Mouse (Mus musculus) mouse embryonic stem cell (cell line): ENCODE results near the gene Il22.
"Not testable (repeated sequence)": the region's sequence is repeated elsewhere in the genome, so short reads cannot be mapped to it uniquely, and the experiment has no call there.

Experiments used
- in situ Hi-C, 2 experiments: fragments of 300-500 bp; cut with MboI; formaldehyde crosslinking; loops; 1 replicate in 1 of 2; 3 replicates in 1 of 2; pipeline ENCODE4 v1.14.3; 2019 to 2020; ENCODE audit warnings: low sequenced_read_pairs in 2 of 2, low pct_unique_long_range_greater_than_20kb in 1 of 2, mixed read lengths in 1 of 2; ENCODE audit not compliant: unreplicated experiment in 1 of 2

The Il22 gene

DNA sequence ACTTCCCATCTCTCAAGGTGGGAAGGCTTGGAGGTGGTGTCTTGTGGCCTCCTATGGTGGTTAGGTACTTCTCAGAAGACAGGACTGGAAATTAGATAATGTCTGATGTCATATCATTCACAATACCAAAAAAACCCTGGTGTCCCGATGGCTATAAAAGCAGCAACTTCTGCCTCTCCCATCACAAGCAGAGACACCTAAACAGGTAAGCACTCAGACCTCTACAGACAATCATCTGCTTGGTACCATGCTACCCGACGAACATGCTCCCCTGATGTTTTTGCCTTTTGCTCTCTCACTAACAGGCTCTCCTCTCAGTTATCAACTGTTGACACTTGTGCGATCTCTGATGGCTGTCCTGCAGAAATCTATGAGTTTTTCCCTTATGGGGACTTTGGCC, at the start of gene Il22:
Gene Il22 (plus strand): TSS at position 301 of the 400 bp plus-strand sequence.
- in situ Hi-C loops = no loop called here

DNA sequence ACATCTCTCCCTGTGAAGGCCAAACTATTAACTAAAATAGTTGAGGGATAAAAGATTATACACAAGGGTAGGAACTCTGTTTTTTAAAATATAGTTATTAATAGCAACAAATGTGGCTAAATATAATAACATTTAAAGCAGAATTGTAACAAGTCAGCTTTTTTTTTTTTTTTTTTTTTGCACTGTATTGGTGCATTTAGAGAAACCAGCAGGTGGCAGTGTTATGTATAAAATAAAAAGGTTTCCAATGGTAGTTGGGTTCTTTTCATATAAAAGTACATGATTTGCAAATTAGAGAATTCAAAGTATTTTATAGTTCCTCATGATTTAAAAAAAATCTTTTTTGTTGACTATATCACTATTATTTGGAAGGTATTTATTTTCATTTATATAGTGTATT, 48.8 kb upstream of the Il22 start:
- in situ Hi-C loops = loop anchor here (25.0 kb wide), 1 partner anchor 356 kb away; no protein-coding TSS in a partner anchor

DNA sequence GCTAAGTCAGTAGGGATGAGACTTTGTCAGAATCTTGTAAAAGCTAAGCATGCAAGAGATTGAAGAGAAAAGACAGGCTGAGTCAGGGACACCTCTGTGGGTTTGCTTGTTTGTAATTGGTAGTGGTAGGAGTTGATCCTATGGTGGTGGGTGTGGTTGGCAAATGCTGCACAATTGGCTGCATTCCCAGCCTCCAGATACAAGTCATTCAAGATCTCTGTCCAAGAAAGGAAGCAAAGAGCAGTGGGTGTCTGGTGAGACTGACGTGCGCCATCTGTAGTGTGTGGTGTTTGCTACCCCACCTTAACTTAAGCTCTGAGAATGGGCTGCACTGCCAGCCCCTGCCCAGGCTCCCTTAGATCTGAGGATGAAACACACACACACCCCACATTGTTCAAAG, 43.6 kb upstream of the Il22 start:
- in situ Hi-C loops = loop anchor here (25.0 kb wide), 1 partner anchor 351 kb away; no protein-coding TSS in a partner anchor

DNA sequence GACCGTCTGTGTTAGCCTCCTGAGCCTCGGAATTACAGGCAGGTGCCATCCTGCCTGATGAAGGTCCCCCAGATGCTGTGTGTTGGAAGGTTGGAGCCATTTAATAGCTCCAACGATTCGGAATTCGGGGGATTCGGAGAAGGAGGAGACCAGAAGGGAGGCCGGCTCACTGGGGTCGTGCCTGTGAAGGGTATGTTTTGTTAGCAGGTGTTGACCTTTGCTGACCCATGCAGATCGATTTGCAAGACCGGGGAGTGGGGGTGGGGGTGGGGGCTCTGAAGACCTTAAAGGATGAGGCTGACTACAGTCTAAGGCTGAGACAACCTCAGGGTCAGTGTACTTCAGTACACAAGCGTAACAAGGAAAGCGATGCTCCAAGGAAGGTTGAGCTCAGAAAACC, 35.5 kb upstream of the Il22 start:
- in situ Hi-C loops = loop anchor here (25.0 kb wide), 1 partner anchor 343 kb away; no protein-coding TSS in a partner anchor

DNA sequence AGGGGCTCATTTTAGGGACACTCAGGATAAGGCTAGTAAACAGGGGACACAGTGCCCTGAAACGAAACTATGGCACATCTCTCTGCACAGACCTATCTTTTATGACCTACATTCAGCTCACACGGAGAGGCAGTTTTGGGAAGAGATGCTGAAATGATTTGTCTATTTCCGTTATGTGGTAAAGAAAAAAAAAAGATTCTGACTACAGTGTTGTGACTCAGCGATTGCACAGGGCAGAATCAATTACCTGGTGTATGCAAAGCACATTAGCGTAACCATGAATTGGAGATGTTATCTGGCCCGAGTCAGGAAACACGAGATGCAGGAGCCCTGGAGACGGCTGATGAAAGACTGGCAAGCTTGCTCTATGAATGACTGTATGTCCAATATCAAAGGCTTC, 32.3 kb upstream of the Il22 start:
- in situ Hi-C loops = loop anchor here (25.0 kb wide), 1 partner anchor 340 kb away; no protein-coding TSS in a partner anchor

DNA sequence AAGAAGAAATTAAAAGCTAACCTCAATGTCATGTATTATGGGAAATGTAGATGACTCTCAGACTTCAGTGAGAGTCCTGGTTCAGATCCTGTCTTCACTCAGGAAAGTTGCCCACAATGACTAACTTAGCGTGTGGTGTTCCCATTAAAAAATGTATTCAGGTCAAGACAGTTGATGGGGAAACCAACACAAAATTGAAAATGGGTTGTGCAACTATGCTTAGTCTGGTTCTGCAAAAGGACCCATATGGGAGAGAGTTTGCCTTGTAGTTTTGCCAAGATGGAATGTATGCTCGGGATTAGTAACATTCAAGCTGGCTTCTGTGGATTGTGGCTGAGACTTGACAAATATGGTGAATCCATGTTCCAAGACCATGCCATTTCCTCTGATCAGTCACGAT, 31.9 kb upstream of the Il22 start:
- in situ Hi-C loops = loop anchor here (25.0 kb wide), 1 partner anchor 339 kb away; no protein-coding TSS in a partner anchor

DNA sequence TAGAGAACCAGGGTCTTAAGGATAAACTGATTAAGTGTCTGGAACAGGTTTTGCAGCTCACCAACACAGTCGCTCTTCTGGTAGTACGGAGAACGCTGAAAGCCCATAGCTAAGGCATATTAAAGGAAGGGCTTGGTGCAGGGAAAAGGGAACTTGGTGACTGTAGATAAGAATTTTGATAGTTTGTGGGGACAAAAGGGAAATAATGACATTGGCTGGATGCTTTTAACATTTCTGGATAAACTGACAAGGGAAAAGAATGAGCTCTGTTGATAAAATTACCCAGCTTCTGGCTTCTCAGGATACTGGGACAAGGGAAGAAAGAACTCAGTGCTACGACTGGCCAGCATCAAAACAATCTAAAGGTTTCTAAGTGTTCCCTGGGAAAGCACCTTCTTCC, 29.2 kb upstream of the Il22 start:
- in situ Hi-C loops = not testable (repeated sequence)

DNA sequence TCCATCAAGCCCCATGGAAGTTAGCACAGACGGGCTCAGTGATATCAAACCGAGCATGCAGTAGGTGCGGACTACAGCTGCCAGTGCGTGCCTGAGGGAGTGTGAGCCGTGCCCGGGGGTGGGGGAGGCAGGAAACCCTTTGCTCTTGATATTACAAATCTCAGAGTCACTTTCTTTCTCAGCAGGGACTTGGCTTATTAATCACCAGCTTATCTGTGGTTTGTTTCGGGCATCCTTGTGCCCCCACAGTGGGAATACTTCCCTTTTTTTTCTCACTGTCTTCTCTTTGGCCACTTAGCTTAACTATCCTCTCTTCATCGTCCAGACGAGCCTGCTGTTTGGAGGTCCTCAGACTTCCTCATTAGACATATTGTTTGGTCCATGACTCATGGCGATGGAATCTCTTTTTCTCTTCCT, 26.0 kb upstream of the Il22 start:
- in situ Hi-C loops = no loop called here

DNA sequence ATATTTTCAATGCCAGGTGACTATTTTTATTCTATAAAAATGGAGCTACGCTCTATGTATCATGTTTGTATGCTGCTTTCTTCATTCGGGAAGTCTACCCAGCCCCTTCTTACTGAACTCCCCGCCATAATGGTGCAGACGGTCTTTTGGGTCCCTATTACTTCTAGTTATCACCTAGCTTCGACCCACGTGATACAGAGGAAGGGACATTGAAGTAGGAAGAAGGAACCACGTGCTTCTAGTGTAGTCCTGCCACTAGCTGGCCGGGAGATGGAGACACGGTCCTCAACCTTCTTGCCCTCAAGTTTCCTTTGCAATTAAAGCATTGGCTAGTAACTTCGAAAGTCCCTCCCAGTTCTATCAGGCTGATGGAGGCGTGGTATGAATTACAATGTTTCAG, 25.5 kb upstream of the Il22 start:
- in situ Hi-C loops = no loop called here

DNA sequence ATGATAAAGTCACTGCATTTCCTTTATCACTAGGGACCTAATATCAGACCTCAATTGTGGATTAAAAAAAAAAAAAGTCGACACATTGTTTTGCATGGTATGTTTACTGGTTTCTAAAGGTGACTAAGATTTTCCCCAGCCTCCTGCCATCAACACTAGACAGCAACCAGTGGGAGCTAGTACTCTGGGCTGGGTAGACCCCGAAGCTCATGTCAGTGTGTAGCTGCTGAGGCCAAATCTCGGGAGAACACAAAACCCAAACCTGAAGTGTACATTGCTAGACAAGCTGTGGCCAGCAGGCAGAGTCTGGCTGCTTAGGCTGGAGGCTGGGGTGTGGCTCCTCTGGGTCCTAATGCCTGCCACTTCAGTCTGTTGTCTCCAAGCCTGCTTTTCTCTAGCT, 9.6 kb upstream of the Il22 start:
- in situ Hi-C loops = not testable (repeated sequence)

DNA sequence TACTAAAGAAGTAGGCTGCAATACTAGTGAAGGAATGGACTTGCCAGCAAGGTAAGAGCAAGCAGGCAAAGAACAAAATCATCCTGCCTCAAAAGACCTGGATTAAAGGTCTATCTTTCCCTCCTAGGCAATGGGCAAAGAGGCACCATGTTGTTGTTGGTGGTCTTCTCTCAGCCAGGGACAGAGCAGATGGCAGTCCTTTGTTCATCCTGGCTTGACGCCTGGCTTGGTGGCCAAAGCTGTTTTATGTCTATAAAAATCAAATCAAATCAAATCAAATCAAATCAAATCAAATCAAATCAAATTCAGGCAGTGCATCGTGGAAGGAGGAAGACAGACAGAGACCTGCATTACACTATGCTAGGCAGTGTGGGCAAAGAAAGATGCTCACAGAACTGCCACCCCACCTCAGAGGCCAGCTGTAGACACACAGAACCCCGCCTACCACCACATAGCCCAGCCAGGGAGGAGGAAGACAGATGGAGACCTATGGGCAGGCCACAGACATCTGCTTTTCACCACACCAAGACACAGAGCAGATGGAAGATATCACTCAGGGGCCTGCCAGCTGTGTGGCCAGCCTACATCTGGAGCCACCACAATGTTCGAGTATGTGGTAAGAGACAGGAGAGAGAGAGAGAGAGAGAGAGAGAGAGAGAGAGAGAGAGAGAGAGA, 11.1 kb downstream of the Il22 start:
- in situ Hi-C loops = not testable (repeated sequence)

DNA sequence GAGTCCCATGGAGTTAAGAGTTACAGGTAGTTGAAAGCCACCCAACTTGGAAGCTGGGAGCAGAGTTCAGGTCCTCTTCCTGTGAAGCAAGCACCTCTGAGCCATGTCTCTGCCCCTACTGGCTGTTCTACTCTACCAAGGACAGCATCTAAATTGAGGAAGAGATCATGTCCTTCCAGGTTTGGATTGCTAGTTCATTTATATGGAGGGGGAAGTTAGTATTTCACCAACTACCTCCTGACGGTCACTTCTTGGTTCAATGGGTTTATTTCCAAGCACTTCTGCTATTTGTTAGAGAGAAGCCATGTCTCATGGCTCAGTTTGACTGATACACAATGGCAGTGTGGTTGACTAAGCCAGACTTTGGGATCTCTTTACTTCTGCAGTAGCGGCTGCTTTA, 22.9 kb downstream of the Il22 start:
- in situ Hi-C loops = not testable (repeated sequence)

DNA sequence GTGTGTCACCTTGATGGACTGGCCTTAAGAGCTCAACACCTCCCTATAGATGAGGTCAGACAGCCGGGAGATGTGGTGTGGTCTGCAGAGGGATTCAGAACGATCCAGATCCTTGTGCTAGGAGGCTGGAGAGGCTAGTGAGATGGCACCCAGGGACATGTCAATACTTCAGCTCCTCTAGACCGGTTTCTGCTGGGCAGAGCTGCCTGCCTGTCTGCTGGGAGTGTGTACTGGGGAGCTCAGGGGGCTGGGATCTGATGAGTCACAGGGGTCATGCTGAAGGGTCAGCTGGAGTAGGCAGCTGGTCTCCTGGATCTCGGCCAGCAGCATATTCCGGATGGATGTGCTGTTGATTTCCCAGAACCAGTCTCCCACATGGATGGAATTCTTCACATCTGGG, 27.9 kb downstream of the Il22 start:
- in situ Hi-C loops = not testable (repeated sequence)

DNA sequence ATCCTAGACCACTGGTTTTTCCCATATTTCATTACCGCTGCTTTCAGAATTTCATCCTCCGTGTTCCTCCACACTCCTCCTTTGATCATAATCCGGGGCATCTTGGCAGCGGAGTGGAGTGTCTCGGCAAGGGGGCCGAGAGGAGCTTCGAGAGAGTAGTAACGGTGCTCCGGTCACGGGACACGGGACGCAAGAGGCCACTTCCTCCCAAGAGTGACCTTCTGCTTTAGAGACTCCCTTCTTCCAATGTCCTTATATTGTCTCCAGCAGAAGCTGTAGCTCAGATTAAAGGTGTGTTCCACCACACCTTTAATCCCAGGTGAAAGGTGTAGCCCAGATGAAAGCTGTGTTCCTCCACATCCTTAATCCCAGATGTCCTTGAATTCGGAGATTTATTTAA, 35.9 kb downstream of the Il22 start, which contains the start of gene Gm32717:
Gene Gm32717 (minus strand): TSS at position 101 of the 400 bp plus-strand sequence.
- in situ Hi-C loops = not testable (repeated sequence)

DNA sequence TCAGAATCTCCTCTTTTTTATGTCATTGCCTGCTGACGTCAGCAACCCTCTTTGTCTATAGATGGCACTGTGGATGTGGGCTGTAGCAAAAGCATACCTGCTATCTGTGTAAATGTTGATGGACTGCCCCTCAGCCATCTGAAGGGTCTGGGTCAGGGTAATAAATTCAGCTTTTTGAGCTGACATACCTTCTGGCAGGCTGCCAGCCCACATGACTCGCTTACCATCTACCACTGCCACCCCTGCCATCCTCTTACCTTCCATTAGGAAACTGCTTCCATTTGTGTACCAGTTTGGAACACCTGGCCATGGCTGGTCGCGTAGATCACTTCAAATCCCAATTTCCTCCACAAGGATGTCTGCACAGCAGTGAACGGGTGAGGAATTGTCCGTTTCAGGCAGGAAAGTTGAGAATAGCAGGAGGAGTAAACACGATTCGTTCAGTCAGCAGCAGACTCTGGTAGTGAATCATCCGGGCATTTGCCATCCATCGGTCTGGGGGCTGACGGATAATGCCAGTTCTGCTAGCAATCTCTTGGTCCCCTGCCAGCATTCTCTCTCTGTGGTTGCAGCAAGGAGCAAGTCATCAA, 44.4 kb downstream of the Il22 start:
- in situ Hi-C loops = not testable (repeated sequence)

DNA sequence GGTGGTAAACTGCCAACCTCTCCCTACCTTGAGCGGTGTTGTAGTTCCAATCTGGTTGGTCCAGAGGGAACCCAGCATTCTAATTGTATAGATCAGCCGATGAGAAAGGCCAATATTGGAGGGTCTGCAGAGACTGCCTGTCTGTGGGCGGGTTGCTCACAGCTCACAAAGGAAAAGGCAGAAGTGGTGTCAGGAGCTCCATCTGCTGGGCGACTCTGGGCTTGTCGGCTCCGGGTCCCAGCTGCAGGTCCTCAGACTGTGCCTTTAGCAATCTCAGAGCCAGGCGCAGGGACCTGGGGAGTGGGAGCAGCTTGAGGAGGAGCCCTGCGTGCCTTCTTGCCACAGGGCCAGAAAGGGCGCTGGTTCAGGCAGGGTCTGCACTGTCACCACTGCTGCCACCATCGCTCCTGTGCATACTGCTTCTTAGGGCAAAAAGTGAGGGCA, 46.1 kb downstream of the Il22 start:
- in situ Hi-C loops = no loop called here

DNA sequence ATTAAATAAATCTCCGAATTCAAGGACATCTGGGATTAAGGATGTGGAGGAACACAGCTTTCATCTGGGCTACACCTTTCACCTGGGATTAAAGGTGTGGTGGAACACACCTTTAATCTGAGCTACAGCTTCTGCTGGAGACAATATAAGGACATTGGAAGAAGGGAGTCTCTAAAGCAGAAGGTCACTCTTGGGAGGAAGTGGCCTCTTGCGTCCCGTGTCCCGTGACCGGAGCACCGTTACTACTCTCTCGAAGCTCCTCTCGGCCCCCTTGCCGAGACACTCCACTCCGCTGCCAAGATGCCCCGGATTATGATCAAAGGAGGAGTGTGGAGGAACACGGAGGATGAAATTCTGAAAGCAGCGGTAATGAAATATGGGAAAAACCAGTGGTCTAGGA, 53.6 kb downstream of the Il22 start, which contains the start of gene Gm32802:
Gene Gm32802 (plus strand): TSS at position 301 of the 400 bp plus-strand sequence.
- in situ Hi-C loops = not testable (repeated sequence)
